Mouse (Mus musculus): Measurements from ENCODE around the gene Smim22. TPM values are rescaled to one million over a fixed set of nuclear protein-coding genes. Genes with fewer than 3 reads are reported as not detected.

Smim22 gene
- total RNA-seq (2015), result not detected in 2 replicates
- total RNA-seq (2017), result not detected in 2 replicates

- no peak for ATAC-seq (ENCODE audit: poor library complexity, severe bottlenecking)
Observed at GRCm38 (mm10) chr16:5007067-5007466, at the start of gene Smim22. Smim22 (plus strand) TSS chr16:5007288.

DNA sequence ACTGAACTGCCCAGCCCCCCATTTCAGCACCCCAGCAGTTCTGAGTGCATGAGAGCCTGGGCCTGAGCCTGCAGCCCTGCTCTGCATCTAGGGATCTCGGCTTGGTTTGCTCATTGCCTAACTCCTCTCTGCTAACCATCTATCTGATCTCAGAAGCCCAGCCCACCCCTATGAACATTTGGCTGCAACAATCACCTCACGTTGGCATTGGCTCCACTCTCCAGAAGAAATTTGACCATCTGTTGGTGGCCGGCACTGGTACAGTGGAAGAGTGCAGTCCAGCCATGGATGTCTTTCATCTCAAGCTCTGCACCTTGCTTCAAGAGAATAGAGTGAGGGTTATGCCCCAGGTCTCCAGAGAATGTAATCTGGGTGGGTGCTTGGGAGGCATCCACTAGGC is 49.6 kb upstream of the Smim22 start:
- no peak for ATAC-seq (ENCODE audit: poor library complexity, severe bottlenecking)

GRCm38 (mm10) chr16:4960260-4960659 is 46.8 kb upstream of the Smim22 start:
- no peak for ATAC-seq (ENCODE audit: poor library complexity, severe bottlenecking)

DNA sequence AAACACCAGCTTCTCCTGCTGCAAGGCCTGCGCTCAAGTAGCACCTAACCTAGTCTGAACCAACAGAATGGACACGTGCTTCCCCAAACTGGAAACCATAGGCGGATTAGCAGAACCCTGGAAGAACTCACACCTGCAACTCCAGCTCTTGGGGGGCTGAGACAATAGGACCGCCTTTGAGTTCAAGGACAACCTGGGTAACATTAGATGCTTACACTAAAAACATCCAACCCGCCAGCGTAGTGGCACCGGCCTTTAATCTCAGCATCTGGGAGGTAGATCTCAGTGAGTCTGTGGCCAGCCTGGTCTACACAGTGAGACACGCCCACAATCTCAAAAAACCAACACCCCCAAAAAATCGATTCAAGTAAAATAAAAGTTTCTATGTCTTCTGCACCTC is 43.7 kb upstream of the Smim22 start:
- ATAC-seq (ENCODE audit: poor library complexity, severe bottlenecking), result no peak

- peak; percentile 93 for ATAC-seq (ENCODE audit: poor library complexity, severe bottlenecking)
Observed at GRCm38 (mm10) chr16:4963797-4964709, 43.0 kb upstream of the Smim22 start, which contains the start of gene Anks3. Anks3 (minus strand) TSS chr16:4964205.

GRCm38 (mm10) chr16:4964731-4965391 is 42.2 kb upstream of the Smim22 start:
- ATAC-seq (ENCODE audit: poor library complexity, severe bottlenecking), result no peak

GRCm38 (mm10) chr16:4965392-4966129 is 41.5 kb upstream of the Smim22 start:
- ATAC-seq (ENCODE audit: poor library complexity, severe bottlenecking), result no peak

DNA sequence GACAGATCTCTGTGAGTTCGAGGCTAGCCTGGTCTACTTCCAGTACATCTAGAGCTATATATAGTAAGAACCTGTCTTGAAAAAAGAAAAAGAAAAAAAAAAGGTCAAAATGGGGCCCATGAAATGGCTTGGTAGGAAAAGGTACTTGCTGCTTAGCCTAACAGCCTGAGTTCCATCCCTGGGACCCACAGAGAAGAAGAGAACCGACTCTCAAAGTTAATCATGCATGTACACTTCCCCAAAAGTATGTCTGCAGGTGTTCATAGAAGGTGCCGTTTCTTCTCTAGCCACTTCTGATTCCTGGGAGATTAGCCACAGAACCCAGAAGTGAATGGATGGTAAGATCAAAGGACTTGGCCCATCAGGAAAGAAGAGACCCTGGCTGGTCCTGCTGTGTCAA is 38.7 kb upstream of the Smim22 start:
- ATAC-seq (ENCODE audit: poor library complexity, severe bottlenecking), result no peak

DNA sequence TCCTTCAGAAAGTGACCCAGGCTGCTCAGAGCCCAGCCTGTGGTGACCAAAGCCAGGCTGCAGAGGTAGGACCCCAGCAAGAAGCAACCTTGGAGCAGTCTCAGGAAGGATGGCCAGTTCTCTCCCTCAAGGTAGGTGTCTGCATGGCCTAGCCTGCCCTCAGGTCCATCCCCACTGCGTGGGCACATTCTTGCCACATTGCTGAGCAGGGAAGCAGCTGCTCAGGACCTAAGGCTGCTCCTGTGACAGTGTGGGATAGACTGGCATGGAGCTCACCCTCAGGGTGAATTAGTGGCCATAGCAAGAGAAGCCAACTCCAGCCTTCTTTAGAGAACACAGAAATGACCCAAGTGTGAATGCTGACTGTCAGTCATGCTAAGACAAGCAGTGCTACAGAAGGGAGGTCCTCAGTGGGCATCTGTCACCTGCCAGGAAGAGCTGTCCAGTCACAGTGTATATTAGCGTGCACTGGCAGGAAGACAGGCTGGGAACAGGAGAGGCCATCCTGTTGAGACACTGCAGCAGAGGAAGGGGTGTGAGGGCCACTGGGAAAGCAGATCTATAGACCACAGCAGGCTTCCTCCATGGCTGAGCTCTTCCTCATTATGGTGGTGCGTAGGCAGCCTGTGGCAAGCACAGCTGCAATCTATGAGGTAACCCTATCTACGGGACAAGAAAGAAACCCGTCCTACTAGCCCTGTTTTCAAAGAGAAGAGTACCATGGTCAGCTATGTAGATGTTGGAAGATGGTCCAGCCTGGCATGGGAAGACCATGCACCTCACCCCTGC is 37.8 kb upstream of the Smim22 start:
- peak; percentile 97 for ATAC-seq (ENCODE audit: poor library complexity, severe bottlenecking)

- ATAC-seq (ENCODE audit: poor library complexity, severe bottlenecking), result no peak
Observed at GRCm38 (mm10) chr16:4971626-4972025, 35.5 kb upstream of the Smim22 start.

GRCm38 (mm10) chr16:4974521-4974920 is 32.6 kb upstream of the Smim22 start:
- ATAC-seq (ENCODE audit: poor library complexity, severe bottlenecking), result no peak

GRCm38 (mm10) chr16:4976180-4976579 is 30.9 kb upstream of the Smim22 start:
- no peak for ATAC-seq (ENCODE audit: poor library complexity, severe bottlenecking)

DNA sequence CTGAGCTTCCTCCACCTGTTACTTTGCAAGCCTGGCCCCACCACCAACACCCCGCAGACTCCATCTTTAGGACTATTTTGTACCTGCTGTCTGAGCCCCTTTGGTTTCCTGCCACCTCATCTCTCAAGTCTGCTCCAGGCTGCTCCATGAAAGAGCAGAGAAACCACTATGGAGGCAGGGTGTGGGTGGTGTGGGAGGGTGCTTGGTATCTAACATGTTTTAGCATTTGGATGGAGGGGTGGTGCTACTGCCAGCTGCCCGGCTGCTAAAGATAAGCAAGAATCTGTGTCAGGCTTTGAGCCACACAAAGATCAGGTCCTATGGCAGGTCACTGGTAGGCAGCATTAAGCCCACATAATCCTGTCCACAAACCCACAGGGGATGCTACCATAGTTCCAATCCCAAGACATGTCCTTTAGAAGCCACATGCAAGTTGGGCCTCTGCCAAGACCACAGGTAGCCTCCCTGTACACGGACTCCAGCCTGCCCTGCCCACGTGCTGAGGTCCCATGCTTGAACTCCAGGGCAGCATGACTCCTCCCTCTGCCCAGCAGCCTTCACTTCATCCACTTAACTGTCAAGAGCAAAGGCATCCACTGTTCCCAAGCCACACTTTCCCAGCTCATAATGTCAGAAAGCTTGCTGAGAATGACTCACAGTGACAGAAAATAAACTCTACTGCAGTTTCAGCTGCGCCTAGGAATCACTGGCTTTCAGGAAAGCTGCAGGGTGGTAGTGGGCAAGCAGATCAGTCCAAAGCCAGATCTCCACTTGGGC is 28.6 kb upstream of the Smim22 start:
- no peak for ATAC-seq (ENCODE audit: poor library complexity, severe bottlenecking)

- peak; percentile 86 for ATAC-seq (ENCODE audit: poor library complexity, severe bottlenecking)
Observed at GRCm38 (mm10) chr16:4979755-4980380, 27.2 kb upstream of the Smim22 start.

- ATAC-seq (ENCODE audit: poor library complexity, severe bottlenecking), result no peak
Observed at GRCm38 (mm10) chr16:4984717-4985116, 22.4 kb upstream of the Smim22 start.

DNA sequence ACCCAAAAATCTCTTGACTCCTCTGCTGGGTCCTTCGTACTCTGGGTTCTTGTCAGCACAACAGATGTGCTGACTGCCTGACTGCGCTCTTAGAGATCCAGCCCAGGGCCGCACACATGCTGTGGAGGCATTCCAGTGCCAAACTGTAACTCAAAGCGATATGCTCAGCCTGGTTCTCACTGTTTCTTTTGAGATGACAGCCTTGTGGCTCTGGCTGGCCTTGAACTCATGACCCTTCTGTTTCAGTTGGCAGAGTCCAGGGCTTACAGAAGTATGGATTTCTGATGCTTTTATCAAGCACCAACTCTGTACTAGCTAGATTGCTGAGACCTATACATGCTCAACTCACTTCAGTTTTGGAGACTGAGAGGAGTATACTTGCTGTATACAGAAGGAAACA is 13.8 kb upstream of the Smim22 start:
- ATAC-seq (ENCODE audit: poor library complexity, severe bottlenecking), result no peak

DNA sequence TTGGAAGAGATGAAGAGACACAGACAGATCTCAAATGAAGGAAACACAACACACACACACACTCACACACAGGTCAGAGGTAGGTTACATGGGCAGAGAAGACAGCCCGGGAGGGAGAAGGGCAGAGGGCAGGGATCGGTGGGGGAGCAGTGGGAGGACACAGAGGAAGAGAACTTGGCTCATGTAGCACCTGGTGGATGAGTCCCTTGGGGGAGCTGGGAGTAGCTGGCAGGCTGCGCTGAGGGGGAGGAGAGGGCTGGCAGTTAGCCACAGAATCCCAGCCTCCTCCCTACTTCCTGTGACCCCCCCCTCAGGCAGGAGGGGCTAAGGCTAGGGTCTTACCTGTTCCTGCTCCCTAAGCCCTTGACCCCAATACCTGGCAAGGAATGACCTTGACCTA is 9.5 kb upstream of the Smim22 start, which contains the start of gene Sept12:
Sept12 (minus strand) TSS at position 300 of the 400 bp plus-strand sequence.
- ATAC-seq (ENCODE audit: poor library complexity, severe bottlenecking), result no peak

DNA sequence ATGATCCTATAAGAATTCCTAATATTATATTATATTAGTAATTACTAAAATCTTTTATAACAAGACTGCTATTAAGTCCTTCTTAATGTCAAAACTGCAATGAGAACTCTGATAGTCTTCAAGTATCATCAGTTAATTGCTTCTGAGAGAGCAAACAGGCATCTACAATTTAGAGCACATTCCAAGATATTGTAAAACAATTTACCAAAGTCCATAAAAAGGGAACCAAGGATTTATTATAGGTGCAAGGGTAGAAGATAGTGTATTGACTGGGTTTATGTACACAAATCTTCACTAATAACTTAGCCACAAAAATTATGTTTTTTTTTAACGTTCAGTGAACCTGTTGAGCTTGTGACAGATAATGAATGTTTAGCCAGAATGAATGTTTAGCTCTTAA is 8.1 kb upstream of the Smim22 start:
- ATAC-seq (ENCODE audit: poor library complexity, severe bottlenecking), result no peak

DNA sequence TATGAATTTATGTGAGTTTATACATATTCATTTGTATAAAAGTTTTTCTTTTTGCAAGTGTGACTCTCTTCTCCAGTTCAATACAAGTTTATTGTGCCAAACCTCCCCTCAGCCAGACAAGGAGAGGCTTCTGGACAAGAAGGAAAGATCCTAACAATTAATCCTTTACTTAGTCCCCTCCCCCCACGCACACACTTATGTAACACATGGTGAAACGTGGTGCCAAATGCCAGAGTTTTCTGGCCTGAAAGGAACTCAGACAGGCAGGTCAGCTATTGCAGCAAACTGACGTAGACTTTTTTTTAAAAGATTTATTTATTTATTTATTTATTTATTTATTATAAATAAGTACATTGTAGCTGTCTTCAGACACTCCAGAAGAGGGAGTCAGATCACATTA is 6.5 kb upstream of the Smim22 start:
- ATAC-seq (ENCODE audit: poor library complexity, severe bottlenecking), result no peak
